Mouse (Mus musculus) adrenal gland, adult 2 months (tissue): ENCODE results near the gene Cyp3a16. TPM values are rescaled to one million over a fixed set of nuclear protein-coding genes. Genes with fewer than 3 reads are reported as not detected.
"Not testable (repeated sequence)": the region's sequence is repeated elsewhere in the genome, so short reads cannot be mapped to it uniquely, and the experiment has no call there.

Experiments
- DNase-seq: peaks from one replicate; pipeline ENCODE4 v3.0.0; 2021
- long read RNA-seq: library from polyadenylated mRNA; stranded (forward); transcript quantifications from one replicate; pipeline ENCODE4 v2.0.0, GENCODE M21; 2021
- polyA plus RNA-seq: library from polyadenylated mRNA; depleted of rRNA; stranded (reverse); fragments of >200 nt; gene quantifications from 2 replicates; pipeline ENCODE4 v1.2.3, GENCODE M21; 2012; rRNA removed
- total RNA-seq, 2 experiments: library from RNA; stranded (reverse); gene quantifications; 2 replicates each; pipeline ENCODE4 v1.2.3; 2021

Cyp3a16 gene
- under 1 TPM in 1 of 2 experiments, not detected in 1; 0.52 TPM for total RNA-seq
- polyA plus RNA-seq: not detected in 2 replicates
- long read RNA-seq: 0 reads

- not testable (repeated sequence) for DNase-seq
These were observed at the start of gene Cyp3a16 for GRCm38 (mm10) chr5:145469623-145470022. Gene Cyp3a16, minus strand, starts transcription at chr5:145469723.

- no peak for DNase-seq
These were observed 20.8 kb upstream of the Cyp3a16 start for GRCm38 (mm10) chr5:145490300-145490699.

- no peak for DNase-seq
These were observed 5.0 kb downstream of the Cyp3a16 start for GRCm38 (mm10) chr5:145464304-145465088.

GRCm38 (mm10) chr5:145462321-145462720, 7.2 kb downstream of the Cyp3a16 start:
- DNase-seq: peak; percentile 74

- no peak for DNase-seq
These were observed 15.1 kb downstream of the Cyp3a16 start for GRCm38 (mm10) chr5:145454389-145454788.

- DNase-seq: peak; percentile 61
These were observed 35.8 kb downstream of the Cyp3a16 start for GRCm38 (mm10) chr5:145433688-145434087.

GRCm38 (mm10) chr5:145431004-145431403, 38.5 kb downstream of the Cyp3a16 start:
- DNase-seq: no peak

- DNase-seq: no peak
These were observed 47.2 kb downstream of the Cyp3a16 start for GRCm38 (mm10) chr5:145422287-145422686.

- not testable (repeated sequence) for DNase-seq
These were observed 54.1 kb downstream of the Cyp3a16 start for GRCm38 (mm10) chr5:145415416-145415815.

Other genes starting within 250 kb of the Cyp3a16 start
- 10 to 100 TPM; 47.0 to 56.5 TPM for gene Zfp655, start 238.0 kb downstream of the Cyp3a16 start, total RNA-seq
- gene Zfp655, start 238.0 kb downstream of the Cyp3a16 start, polyA plus RNA-seq: 9.8 and 10.9 TPM in 2 replicates
- 10 to 100 TPM; 11.5 to 17.7 TPM for gene Zscan25, start 189.2 kb downstream of the Cyp3a16 start, total RNA-seq
- 13.8 and 16.3 TPM in 2 replicates for gene Zscan25, start 189.2 kb downstream of the Cyp3a16 start, polyA plus RNA-seq
- gene Cyp3a57, start 124.4 kb downstream of the Cyp3a16 start, total RNA-seq: not detected
- not detected in 2 replicates for gene Cyp3a57, start 124.4 kb downstream of the Cyp3a16 start, polyA plus RNA-seq
- 1 to 10 TPM in 1 of 2 experiments, not detected in 1; 1.1 TPM for gene Cyp3a41b, start 115.0 kb upstream of the Cyp3a16 start, total RNA-seq
- not detected in 2 replicates for gene Cyp3a41b, start 115.0 kb upstream of the Cyp3a16 start, polyA plus RNA-seq